Mouse (Mus musculus): ENCODE measurements around the gene Abca13.
"Not testable (repeated sequence)": the region's sequence is repeated elsewhere in the genome, so short reads cannot be mapped to it uniquely, and the experiment has no call there.

Abca13 gene

DNA sequence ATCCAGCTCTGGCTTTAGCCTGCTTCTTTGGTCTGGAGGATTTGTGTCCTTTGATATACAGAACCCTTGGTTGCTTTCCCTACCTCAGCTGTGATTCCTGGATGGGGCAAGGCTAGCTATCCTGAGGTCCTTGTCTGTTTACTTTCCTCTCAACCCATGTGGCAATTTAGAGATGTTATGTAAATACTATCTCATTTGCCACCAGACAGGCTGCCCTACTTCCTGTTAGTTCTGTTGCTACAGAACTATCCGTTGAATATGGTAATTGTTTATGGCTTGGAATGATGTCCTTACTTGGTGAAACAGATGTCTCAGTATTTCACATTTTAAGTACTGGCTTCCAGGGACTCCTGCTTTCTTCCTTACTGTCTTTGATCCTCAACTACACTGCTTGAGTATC, 107.9 kb downstream of the Abca13 start:
- DNase-seq, result no peak

DNA sequence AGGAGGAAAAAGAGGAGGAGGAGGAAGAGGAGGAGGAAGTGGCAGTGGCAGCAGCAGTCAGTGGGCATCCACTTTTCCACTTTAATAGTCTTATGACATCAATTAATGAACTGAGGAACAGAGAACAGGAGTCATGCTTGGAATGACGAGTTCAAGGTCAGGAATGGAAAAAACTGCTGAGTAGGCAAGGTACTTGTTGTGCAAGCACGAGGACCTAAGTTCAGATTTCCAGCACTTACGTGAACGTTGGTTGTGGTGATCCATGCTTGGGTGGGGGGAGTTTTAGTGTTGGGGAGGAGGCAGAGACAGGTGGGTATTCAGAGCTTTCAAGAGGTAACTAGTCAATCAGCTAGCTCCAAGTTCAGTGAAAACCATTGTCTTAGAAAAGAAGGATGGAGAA, 113.7 kb downstream of the Abca13 start:
- no peak for DNase-seq

DNA sequence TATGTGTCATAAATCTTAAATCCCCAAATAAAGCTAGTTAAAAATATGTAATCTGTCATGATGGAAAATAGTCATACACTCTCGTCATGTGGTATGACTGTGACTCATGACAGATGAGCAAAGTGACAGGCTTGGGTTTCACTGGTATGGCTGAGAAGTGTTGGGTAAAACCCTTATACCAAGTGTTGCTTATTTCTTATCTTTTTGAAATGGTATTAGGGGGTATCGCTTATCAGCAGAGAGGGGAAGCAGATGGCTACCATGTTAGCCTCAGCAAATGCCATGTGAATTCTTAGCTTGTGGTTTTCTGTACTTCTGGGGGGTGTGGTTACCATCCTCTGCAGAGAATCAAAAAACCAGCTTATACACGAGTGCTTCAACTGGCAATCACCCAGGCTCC, 124.8 kb downstream of the Abca13 start:
- DNase-seq, result no peak

DNA sequence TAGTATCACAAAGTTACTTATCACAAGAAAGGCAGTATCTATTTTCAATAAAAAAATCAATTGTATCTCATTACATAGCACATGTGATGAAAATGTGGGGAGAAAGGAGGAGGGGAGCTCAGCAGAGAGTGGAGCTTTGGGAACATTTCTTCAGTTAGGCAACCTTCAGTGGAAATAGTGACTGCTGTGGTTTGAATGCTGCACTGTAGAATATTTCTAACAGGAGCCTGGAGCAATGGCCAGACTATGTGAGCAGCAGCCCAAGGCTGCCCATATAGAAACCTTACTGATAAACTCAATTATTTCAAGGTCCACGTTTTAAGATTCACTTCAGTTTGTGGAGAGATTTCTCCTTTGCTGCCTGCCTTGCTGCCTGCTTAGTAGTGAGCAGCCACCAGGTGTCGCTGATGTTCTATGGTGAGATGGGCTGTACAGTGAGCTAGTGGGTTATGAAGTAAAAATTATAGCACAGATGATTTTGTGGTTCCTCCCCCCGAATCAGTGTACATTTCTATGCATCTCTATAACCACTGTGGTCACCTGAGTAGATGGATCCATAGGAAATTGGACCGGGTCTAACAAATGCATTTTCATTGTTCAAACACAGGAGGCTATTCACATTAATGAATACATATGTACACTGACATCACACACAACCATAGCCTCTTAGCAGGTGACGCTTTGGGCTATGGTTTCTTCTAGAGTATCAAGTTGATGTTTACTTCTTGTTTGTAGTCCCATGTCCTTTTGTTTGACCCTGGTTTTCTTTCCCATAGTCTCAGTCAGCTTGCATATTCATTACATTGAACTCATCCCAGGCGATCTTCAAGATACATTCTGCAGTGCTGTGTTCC, 125.6 kb downstream of the Abca13 start:
- DNase-seq, result peak; percentile 9

DNA sequence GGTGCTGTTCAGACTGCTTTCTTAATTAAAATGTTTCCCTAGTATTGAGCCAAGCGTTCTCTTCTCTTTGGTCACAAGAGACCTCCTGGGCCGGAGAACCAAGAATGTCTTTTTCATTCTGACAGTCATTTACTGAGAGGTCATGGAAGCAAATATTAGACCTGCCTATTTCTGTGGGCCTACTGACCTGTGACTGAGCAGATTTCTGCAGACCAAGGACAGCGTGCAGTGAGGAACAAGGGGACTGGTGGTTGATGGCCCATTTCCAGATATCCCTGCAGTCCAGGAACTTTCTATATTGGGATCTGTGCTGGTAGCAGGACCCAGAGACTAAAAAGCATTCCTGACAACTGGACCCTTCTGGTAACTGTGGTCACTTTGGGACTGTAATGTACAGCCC, 146.4 kb downstream of the Abca13 start:
- no peak for DNase-seq

DNA sequence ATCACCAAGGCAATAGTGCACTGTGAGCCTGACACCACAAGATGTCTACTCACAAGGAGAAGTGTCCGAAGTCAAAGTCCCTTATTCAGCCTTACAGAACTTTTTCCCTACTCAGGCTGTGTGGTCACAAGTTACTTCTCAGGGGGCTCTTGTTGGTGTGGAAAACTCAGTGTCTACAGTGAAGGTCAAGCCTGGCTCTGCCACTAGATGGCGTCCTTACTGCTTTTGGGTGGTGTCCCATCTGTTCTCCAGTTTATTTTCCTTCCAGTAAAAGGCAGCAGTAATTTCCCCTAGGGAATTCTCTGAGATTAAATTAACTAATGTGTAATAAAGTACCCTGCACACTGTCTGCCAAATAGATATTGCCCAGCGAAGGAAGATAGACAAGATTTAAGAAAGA, 156.0 kb downstream of the Abca13 start:
- no peak for DNase-seq

DNA sequence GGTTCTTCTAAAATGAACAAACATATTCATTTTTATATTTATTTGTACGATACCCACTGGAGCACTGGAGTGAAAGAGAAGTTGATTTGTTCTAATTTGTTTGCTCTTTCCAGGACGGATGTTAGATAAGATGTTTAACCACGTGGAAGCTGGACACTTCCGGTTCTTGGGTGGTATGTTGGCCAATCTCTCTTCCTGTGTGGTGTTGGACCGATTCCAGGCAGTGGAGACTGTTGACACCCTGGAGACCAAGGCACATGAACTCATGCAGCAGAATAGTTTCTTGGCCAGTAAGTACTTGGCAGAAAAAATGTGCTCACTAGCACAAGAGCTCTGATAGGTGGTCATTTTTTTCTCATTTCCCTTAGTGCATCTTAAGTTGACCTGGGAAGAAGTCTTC, 181.4 kb downstream of the Abca13 start:
- no peak for DNase-seq

DNA sequence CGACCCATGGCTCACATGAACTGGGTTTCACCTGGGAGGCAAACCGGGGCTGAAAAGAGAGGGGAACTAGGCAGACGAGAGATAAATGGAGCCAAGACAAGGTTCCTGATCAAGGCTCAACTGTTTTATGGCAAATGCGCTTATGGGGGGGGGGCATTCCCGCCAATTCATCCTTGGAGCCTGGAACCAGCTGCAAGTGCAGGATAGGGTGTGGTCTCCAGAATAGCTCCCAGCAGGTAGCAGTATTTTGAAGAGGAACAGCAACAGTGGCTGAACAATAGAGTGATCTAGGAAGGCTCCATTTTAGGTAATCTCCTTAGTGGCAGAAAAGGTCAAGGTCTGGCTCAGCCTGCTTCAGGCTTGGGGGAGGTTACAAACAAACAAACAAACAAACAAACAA, 182.7 kb downstream of the Abca13 start:
- not testable (repeated sequence) for DNase-seq

DNA sequence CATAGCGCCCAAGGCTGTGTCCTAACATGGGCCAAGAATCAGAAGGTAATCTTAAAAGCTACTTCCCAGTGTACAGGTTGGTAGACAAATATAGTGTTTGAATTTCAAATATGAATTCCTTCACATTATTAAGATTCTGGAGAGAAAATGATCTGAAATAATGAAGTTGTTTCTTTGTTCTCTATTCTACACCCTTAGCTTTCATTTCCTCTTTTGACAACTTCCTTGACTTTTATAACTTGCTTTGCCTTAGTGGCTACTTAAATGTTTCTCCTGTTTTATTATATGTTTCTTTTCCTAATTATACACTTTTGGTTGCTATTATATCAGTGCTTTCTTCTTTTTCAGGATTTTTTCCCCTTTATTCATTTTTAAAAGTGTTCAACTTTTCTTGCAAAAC, 196.8 kb downstream of the Abca13 start:
- DNase-seq, result no peak

DNA sequence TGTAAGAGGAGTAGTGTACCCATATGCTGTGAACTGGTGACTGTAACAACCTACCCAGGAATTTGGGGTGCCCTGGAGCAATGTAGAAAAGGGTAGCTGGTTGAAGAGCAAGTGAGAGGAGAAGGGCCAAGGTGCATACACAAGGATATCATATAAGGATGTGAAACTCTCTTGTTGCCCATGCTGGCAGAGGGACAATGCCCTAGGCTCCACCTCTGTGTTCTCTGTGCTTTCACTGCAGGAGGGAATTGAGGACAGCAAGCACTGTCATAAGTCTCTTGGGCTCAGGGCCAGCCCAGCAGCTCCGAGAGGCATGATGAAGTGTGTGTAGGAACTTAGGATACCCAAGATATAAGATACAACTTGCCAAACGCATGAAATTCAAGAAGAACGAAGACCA, 225.2 kb downstream of the Abca13 start:
- no peak for DNase-seq

DNA sequence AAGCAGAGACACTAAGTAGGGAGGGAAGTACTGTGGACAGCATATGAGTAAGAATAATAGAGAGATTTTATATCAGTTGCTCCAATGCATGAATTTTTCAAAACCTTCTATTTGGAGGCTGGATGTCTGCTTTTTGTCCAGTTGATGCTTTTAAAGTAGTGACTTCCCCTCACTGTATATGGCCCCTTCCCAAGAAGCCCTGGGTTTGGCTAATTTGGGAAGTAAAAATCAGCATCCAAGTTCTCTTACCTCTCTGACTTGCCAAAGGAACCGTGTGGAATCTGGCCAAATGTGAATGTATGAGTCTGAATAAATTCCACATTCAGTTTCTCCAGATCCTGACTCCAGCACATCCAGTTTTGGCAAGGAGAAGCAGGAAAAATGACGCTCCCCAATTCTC, 228.5 kb downstream of the Abca13 start:
- DNase-seq, result no peak

DNA sequence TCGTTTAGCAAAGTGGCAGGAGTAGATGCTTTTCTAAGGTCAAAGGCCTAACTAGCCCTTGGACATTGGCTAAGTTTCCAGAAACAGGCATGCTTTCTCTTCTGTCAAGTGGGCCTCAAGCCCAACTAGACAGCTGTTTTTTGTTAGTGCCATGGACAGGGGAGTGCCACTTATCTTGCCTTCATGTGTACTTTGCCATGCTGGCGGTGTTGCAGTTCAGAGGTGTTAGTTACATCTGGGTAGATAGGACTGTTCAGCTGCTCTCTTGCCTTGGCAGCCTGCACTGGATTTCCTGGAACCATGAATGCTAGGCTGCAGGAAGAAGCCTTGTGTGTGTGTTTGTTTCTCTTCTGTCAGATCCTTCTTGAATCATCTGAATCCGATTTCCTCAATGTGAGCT, 235.7 kb downstream of the Abca13 start:
- no peak for DNase-seq

DNA sequence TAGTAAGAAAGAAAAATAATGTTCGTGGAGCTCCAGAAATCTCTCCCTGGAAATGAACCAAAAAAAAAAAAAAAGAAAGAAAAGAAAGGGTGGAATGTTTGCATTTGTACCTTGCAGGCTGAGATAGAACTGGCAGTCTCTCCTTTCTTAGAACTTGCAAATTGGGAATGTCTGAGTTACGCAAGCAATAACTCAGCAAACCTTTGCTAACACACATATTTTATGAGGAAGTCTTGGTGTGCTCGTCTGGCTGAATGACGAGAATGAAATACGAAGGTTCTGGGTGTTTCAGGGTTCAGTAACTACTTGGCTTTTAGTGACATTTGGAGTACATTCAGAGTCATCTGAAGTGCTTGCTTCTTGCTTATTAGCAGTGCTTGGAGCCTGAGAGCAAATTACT, 241.1 kb downstream of the Abca13 start:
- no peak for DNase-seq

DNA sequence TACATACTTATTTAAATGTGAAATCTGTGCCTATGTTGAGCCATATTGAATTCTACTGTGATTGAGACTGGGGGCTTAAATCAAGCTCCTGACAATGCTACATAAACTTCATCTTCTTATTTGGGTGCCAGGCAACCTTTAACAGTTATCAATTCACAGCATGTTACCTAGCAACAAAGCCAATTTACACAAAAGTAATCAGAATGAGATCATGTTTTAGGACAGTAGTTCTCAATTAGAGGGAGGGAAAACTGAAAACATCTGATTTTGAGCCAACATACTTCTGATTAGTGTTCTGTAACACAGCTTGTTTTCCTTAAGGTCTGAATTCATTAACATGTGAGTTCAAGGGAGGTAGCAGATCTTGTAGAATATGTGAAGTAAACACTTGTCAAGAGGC, 244.9 kb downstream of the Abca13 start:
- DNase-seq, result no peak

DNA sequence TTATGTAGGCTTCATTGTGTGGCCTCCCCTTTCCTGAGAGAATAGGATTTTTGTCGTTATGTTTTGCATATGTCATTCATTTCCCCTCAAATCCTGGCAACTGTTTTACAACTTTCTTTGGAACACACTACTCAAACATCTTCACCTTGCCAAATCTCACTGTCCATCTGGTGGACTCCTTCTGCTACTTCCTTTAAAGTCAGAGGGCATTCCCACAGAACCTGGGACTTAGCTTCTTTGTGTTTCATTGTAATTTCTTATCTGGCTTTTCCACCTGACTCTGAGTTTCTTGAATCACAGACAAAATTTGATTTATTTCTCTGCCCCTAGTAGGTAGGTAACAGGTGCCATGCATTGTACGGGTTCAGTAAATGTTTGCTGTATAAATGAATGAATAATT, 248.0 kb downstream of the Abca13 start:
- DNase-seq, result no peak

DNA sequence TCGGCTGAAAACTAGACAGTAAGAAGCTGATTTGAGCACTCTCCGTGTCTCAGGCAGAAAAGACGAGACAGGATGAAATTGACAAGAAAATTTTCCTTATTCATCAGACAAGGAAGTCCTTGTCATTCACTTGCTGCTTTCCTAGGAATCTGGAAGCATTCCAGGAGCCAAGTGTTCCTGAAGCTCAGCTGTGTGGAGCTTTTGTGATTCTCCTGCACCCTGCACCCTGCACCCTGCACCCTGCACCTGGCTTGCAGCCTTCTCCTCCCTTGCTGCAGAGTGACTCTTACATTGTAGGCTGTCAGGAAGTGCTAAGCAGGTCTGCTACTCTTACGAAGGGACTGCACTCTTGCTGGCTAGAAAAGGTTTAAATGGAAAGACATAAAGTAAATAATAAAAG, 249.4 kb downstream of the Abca13 start:
- DNase-seq, result no peak

DNA sequence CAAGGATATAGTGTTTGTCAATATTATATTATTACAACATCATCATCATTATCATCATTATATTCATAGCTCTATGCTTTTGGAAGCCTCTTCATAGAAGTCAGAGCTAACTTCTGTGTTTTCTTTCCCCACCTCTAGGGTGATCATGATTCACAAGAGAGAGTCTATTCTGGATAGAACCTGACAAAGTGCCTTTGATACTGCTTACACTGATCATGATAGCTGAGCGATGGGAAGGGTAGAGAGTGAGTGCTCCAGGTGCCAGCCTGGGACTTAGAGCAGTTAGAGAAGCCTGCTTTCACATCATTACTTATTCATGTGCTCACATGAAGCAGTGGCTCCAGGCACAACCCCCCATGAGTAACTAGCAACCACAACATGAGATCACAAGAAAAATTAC, 280.7 kb downstream of the Abca13 start:
- no peak for DNase-seq

DNA sequence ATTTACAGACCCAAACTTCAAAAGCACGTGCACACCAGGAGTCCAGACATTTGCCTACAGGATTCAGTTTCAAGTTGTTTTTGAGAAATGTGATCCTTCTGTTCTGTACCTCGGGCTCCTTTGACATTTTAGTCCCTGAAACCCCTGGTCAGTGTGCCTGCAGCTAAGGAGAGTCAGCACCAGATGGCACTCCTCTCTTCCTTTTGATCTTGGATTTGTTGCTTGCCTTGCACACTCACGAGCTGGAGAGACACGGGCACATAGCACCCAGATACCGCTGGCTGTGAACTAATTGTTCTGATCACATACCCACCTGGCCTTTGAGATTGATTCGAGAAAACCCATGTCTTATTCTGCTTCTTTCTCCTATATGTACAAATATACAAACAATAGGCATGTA, 289.8 kb downstream of the Abca13 start:
- no peak for DNase-seq

DNA sequence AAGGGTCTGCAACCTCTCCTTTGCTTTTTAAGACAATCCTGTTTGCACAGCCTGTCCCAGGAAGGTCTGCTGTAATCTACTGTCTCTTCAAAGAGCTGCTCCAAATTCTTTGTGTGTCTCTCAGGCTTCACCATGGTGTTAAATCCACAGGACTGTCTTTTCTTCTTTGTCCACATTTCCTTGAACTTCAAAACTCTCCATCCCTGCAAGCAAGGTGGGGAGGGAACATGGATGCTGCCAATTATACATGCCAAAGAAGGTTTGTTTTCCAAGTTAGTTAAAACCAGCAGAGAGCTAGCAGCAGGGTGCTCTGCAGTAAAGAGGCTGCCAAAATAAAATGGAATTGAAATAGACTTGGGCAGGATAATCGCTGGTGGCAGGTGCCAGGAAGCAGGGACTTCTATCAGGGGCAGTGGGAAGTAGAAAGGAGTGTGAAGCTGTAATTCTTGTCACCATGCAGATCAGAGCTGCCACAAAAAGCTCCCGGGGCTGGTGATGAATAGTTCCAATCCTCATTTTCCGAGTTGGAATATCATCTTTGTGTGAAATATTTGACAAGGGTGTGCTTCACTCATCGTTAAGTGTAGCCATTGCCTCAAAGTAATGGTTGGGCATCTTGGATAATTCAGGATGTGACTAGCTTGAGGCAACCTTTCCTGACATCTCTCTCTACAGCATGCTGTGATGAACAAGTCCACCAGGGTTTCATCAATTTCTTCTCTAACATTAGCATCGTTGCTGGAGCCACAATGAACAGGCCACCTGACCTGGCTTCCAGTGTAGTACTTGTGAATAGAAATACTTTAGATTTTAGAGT, 308.8 kb downstream of the Abca13 start:
- DNase-seq, result no peak

DNA sequence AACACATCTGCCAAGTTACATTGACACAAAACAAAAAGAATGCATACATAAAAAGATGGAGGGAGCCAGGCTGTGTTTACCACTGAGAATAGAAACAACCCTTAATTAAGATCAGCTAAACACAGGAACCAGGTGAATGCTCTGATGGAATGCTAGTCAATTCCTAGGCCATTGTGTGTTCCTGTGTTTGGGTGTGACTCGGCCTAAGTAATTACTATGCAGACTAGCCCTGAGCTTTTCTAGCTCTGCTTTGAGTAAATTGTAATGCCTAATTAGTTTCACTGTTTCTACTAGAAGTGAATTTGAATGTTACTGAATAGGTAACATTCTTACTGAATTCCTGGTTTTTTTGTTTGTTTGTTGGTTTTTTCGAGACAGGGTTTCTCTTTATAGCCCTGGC, 323.2 kb downstream of the Abca13 start:
- DNase-seq, result not testable (repeated sequence)

DNA sequence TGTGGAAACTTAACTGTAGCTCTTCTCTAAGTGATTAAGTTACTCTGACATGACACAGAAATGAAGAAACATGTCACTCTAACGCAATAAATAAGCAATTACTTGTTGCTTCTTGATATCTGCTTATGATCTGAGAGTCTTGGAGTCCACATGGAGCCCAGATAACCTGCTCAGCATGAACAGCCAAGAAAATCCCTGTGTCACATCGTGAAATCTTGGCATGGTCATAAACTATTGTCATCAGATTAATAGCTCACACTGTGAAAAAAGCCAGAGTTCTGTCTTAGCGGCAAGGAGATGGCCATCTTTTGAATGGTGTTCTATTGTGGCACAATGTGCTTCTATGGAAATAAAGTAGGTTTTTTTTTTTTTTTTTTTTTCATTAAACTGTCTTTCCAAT, 336.8 kb downstream of the Abca13 start:
- no peak for DNase-seq

DNA sequence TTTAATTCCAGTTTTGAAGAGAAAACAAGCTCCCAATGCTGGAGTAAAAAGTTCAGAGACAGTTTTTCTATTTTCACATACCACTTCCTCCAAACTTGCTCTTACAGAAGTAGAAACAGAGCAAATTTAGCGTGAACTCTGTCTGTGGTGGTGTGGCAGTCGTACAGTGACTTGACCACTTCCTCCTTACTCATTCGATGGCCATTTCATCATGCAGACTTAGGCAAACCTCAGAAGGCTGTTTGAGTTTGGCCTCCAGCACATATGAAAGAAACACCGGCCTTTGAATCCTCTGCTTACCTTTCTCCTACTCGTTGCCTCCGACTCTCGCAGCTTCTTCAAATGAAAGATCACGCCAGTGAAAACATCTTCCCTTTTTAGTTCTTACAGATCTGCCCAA, 340.0 kb downstream of the Abca13 start:
- no peak for DNase-seq

DNA sequence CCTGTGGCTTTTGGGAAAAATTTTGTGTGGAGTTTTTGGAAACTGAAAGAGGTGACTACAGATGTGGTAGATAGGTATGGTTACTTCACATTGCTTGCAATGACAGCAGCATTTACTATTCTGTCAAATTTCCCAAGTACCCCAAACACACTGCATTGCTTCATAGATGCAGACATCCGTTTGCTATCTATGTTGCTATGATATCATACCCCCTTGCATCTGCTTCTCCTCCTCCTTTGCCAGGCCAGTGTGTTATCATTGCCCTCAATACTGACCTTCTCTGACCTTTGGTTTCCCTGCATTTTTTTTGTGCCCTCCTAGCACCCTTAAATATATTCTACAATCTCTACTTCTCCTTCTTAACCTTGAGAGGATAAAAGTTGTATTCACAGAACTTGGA, 341.4 kb downstream of the Abca13 start:
- DNase-seq, result no peak

DNA sequence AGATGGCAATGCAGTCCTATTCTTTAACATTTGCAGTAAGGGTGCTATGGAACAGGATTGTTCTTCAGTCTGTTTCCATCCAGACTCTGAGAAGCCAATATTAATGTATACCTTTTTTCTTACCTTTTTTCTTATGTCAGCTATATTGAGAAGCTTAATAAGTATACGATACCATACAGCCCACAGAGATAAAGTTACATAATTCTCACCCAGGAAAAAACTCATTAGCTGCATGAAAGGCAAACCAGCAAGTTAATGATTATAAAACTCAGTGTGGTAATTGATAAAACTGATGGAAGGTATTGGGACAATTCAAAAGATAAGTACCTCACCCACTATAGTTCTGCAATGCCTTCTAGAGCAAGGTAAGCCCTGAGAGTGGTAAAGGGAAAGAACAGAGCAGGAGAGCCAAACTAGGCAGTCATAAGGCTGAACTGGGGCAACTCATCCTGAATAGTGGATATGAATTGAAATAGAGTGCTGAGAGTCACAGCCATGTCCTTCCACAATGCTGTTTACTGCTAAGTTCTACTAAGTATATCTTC, 342.0 kb downstream of the Abca13 start:
- no peak for DNase-seq
